Mouse (Mus musculus) ES-E14 (cell line): ENCODE results near the gene Cbfa2t3.

Source experiments
- CHD2 ChIP-seq: IDR thresholded peaks from 2 replicates; pipeline ENCODE4 v1.6.1; 2014; ENCODE audit warnings: mild to moderate bottlenecking, low read depth, low read length, inconsistent platforms
- MAFK ChIP-seq: IDR thresholded peaks from 2 replicates; pipeline ENCODE4 v1.6.1; 2014; ENCODE audit warnings: mild to moderate bottlenecking, low read depth, low read length, inconsistent platforms; ENCODE audit not compliant: insufficient read depth
- ZNF384 ChIP-seq: IDR thresholded peaks from 2 replicates; pipeline ENCODE4 v1.6.1; 2012; ENCODE audit warnings: low read depth, low read length, inconsistent platforms

DNA sequence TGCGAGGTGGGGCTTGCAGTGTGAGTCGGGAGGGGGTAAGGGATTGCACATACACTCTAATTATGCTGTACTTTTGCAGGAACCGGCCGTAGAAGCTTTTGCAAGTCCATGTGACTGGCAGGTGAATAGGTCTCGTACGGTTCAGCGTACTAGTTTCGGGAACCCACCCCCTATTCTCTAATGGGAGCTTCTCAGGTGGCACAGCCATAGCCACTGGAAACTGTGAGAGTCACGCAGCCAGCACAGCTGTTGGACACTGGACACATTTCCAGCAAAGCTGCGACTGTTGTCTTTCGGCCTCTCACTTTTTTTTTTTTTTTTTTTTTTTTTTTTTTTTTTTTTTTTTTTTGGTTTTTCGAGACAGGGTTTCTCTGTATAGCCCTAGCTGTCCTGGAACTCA, 92.1 kb downstream of the Cbfa2t3 start:
- TF ChIP-seq ZNF384 (no peak), MAFK (no peak), CHD2 (no peak)
